9 mouse cellular contexts compared by ENCODE assay signal in genomic region chr1:168676418-168677413, GRCm38 (mm10).
DNase-seq lines count a peak whose midpoint lies in the region; ATAC-seq lines count a peak whose summit lies in the region.
"Had no signal": no experiment of that assay in that cellular context is flagged by ENCODE, and none has a peak within 500 bp of the region (broad histone marks: within the 10 kb centered on the region; RNA-seq: fewer than 3 reads in every experiment).

No protein-coding gene starts in this region.

- ATAC-seq in forebrain, embryonic 14.5 days: peak; percentile 79
- no peak for ATAC-seq in activated CD4-positive, CD25-positive, alpha-beta regulatory T cell, adult 4 months

- 49% methylated on average over 29 of the region's 29 CpGs for WGBS in forebrain, embryonic 14.5 days

- no peaks in the 10 kb centered on the region for H3K27me3 ChIP-seq in forebrain, embryonic 14.5 days (replicated peaks; ENCODE audit: control insufficient read depth, insufficient read depth, low read length)
- H3K27me3 ChIP-seq: megakaryocyte, embryonic 14.5 days had no signal

- peak overlapping the region; percentile 32 for H3K9ac ChIP-seq in forebrain, embryonic 14.5 days (ENCODE audit: low read length)

- peak overlapping the region; percentile 12; the same call in 1 of the 2 replicates for H3K4me3 ChIP-seq in forebrain, embryonic 14.5 days (ENCODE audit: low read depth, low read length)
- H3K4me3 ChIP-seq: megakaryocyte, embryonic 14.5 days had no signal

- no peaks in the 10 kb centered on the region for H3K9me3 ChIP-seq in forebrain, embryonic 14.5 days (replicated peaks; ENCODE audit: control insufficient read depth, low read length)

- H3K36me3 ChIP-seq in forebrain, embryonic 14.5 days (ENCODE audit: control insufficient read depth, insufficient read depth, low read length): no peaks in the 10 kb centered on the region

- peak overlapping the region; percentile 44 for H3K4me2 ChIP-seq in forebrain, embryonic 14.5 days (ENCODE audit: low read length)

- H3K27ac ChIP-seq in forebrain, embryonic 14.5 days (ENCODE audit: low read depth, low read length): peak overlapping the region; percentile 31; the same call in 1 of the 2 replicates

- DNase-seq in layer of hippocampus, adult 11-12 months (ENCODE audit: low spot score): peak; percentile 24
- no peak for DNase-seq in layer of hippocampus, adult 9-10 months (ENCODE audit: low spot score)
- DNase-seq in forebrain, embryonic 14.5 days (ENCODE audit: low spot score): peak; percentile 76
- DNase-seq in layer of hippocampus, postnatal 14 days (ENCODE audit: low spot score in 2 of 2): peak; percentile 41 to 68
- DNase-seq in right cerebral cortex, postnatal 14 days: peak; percentile 16
- no peak for DNase-seq in gastrocnemius, postnatal 25 days
- no peak for DNase-seq in heart, adult 11 months

- H3K4me1 ChIP-seq in forebrain, embryonic 14.5 days (ENCODE audit: control insufficient read depth, insufficient read depth, low read length): no peaks in the 10 kb centered on the region
- H3K4me1 ChIP-seq: megakaryocyte, embryonic 14.5 days had no signal

Comparison
In these comparisons a context has a peak if more than half of its experiments do, and no peak if none do; other contexts are left out.
1. DNase-seq: peak in layer of hippocampus, adult 11-12 months (single experiment), forebrain, embryonic 14.5 days (single experiment), layer of hippocampus, postnatal 14 days (2 of 2) and right cerebral cortex, postnatal 14 days (single experiment); none in layer of hippocampus, adult 9-10 months (single experiment), gastrocnemius, postnatal 25 days (single experiment) and heart, adult 11 months (single experiment).